Mouse (Mus musculus) heart, postnatal 0 days (tissue): Measurements from ENCODE around the gene Hivep2. TPM values are rescaled to one million over a fixed set of nuclear protein-coding genes. Genes with fewer than 3 reads are reported as not detected.

Experiments
- ATAC-seq: fragments of 200-750 bp; cut with Nextera tagmentation; 2 replicates; pipeline ENCODE4 v1.8.0; 2017; ENCODE audit warnings: low read depth, moderate number of reproducible peaks, moderate library complexity; ENCODE audit not compliant: insufficient read depth
- DNase-seq: peaks from one replicate; pipeline ENCODE4 v3.0.0-alpha.2; 2016; ENCODE audit warnings: low spot score
- H3K27ac ChIP-seq: fragments of 300-500 bp; sonication (generic); 2 replicates; pipeline ENCODE4 v1.5.1; 2014; ENCODE audit warnings: low read depth, mild to moderate bottlenecking
- H3K27me3 ChIP-seq: fragments of 300-500 bp; sonication (generic); 2 replicates; pipeline ENCODE4 v1.6.1; 2014; ENCODE audit warnings: low read length, mixed read lengths; ENCODE audit not compliant: control insufficient read depth, insufficient read depth
- H3K36me3 ChIP-seq: fragments of 300-500 bp; sonication (generic); replicated peaks from 2 replicates; pipeline ENCODE4 v1.6.1; 2014; ENCODE audit warnings: low read length, mixed read lengths; ENCODE audit not compliant: control insufficient read depth, insufficient read depth
- H3K4me1 ChIP-seq: fragments of 300-500 bp; sonication (generic); 2 replicates; pipeline ENCODE4 v1.6.1; 2014; ENCODE audit warnings: antibody characterized with exemption; ENCODE audit not compliant: control insufficient read depth, insufficient read depth
- H3K4me2 ChIP-seq: fragments of 300-500 bp; sonication (generic); 2 replicates; pipeline ENCODE4 v1.6.1; 2014; ENCODE audit warnings: low read depth, mild to moderate bottlenecking, low read length, moderate library complexity
- H3K4me3 ChIP-seq: fragments of 300-500 bp; sonication (generic); 2 replicates; pipeline ENCODE4 v1.5.1; 2014; ENCODE audit warnings: low read depth, low read length
- H3K9ac ChIP-seq: fragments of 300-500 bp; sonication (generic); replicated peaks from 2 replicates; pipeline ENCODE4 v1.6.1; 2014; ENCODE audit warnings: low read depth, low read length, mixed read lengths
- H3K9me3 ChIP-seq: fragments of 300-500 bp; sonication (generic); replicated peaks from 2 replicates; pipeline ENCODE4 v1.6.1; 2016; ENCODE audit warnings: low read length; ENCODE audit not compliant: control insufficient read depth
- CTCF ChIP-seq: IDR thresholded peaks from 2 replicates; pipeline ENCODE4 v1.5.1; 2016; ENCODE audit warnings: antibody characterized with exemption, control low read depth, low read depth
- EP300 ChIP-seq: IDR thresholded peaks from 2 replicates; pipeline ENCODE4 v1.6.1; 2016; ENCODE audit warnings: antibody characterized with exemption, low read depth
- WGBS: fragments of 180-500 bp; shearing (Covaris S2); extraction: QIAGEN DNeasy Blood & Tissue Kit; methylation state at CpG from one replicate; pipeline ENCODE4 v1.1.7; 2014; 5-methylcytosine and 5-hydroxymethylcytosine counted together
- polyA plus RNA-seq: library from polyadenylated mRNA; unstranded; fragments of >200 nt; fragmentation: Nextera tagmentation; extraction: Ambion mirVana; gene quantifications from 2 replicates; pipeline ENCODE4 v1.2.1, GENCODE M21; 2015
- total RNA-seq: library from RNA; depleted of rRNA; stranded (reverse); fragments of >200 nt; gene quantifications from 2 replicates; pipeline ENCODE4 v1.2.3, GENCODE M21; 2014; ENCODE audit warnings: low replicate concordance

Hivep2 gene
- total and polyA plus RNA-seq, 2 experiments from 2014 or later = 3.7 to 11.6 TPM

DNA sequence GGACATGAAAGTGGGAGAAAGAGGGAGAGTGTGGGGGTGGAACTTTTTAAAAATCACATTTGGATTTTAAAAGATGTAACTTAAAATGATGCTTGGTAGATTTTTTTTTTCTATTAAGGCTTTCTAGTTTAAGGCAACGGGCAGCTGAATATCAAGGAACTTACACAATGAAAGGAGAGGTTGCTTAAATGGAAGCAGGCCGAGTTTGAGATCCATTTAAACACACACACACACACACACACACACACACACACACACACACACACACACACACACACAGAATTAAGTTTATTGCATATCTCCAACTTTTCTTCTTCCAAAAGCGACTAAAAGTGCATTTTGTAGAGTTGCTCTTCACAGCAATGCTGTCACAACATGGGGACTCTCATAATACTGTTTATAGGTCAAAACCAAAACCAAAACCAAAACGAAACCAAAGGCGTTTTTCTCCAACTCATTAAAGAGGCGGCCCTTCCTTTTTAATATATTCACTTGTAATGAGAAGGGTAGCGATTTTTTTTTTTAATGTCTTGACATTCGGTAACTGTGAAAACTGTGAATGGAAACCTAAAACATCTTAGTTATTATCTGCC, 1.9 kb upstream of the Hivep2 start:
- DNase-seq (no peak), ATAC-seq (no peak)
- Histone ChIP-seq H3K9me3 (no peaks in the 10 kb centered on the region), H3K4me2 (peak overlapping the region; percentile 99), H3K36me3 (no peaks in the 10 kb centered on the region), H3K4me3 (peak overlapping the region; percentile 91), H3K27me3 (no peaks in the 10 kb centered on the region), H3K4me1 (0 out of 2 replicates have a peak, but pooled peaks cover 4% of the 10 kb centered on the region), H3K27ac (peak overlapping the region; percentile 100), H3K9ac (peak overlapping the region; percentile 95)
- WGBS = 17% methylated on average over 8 of the region's 8 CpGs
- TF ChIP-seq EP300 = no peak
- no peak for TF ChIP-seq CTCF

DNA sequence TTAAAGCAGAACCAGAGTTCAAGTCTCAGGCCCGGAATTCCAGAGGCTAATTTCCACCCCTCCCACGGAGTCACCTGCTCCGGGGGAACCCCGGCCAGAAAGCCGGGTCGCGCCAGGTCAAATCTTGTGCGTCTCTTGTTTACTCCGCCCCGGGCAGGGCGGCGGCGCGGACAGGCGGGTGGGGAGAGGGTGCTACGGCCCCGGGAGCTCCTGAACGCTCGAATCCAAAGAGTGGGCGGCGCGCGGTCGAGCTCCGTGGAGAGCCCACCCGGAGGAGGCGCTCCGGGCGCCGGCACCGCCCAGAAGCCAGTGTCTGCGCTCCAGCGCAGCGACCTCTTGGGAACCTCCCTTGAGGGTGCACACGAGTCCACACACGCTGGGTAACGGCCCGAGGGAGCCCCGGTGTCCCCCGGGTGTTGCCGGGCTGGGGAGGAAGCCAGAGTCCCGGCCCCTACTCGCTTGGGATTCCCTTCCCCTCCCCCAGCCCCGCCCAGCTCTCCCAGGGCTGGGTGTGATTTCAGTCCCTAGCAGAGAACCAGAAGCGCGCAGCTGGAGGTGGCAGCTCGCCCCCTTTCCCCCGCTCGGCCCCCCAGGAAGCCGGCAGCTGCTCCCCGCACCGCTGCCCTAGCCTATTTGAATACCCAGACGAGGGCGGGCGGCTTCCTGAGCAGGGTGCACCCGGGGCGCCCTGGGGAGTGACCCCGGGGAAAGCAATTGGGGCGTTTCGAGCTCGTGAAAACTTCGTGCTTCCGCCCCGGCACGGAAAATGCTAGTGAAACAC, 1.2 kb upstream of the Hivep2 start:
- ATAC-seq (peak; percentile 53), DNase-seq (peak; percentile 85)
- peak overlapping the region; percentile 95 for H3K9ac ChIP-seq
- TF ChIP-seq EP300 = peak; percentile 83
- TF ChIP-seq CTCF = no peak
- no peaks in the 10 kb centered on the region for H3K27me3 ChIP-seq
- H3K4me3 ChIP-seq = peak overlapping the region; percentile 91
- no peaks in the 10 kb centered on the region for H3K9me3 ChIP-seq
- under 1% methylated on average over 55 of the region's 65 CpGs for WGBS
- 0 out of 2 replicates have a peak, but pooled peaks cover 4% of the 10 kb centered on the region for H3K4me1 ChIP-seq
- peak overlapping the region; percentile 100 for H3K27ac ChIP-seq
- H3K36me3 ChIP-seq = no peaks in the 10 kb centered on the region
- peak overlapping the region; percentile 99 for H3K4me2 ChIP-seq

DNA sequence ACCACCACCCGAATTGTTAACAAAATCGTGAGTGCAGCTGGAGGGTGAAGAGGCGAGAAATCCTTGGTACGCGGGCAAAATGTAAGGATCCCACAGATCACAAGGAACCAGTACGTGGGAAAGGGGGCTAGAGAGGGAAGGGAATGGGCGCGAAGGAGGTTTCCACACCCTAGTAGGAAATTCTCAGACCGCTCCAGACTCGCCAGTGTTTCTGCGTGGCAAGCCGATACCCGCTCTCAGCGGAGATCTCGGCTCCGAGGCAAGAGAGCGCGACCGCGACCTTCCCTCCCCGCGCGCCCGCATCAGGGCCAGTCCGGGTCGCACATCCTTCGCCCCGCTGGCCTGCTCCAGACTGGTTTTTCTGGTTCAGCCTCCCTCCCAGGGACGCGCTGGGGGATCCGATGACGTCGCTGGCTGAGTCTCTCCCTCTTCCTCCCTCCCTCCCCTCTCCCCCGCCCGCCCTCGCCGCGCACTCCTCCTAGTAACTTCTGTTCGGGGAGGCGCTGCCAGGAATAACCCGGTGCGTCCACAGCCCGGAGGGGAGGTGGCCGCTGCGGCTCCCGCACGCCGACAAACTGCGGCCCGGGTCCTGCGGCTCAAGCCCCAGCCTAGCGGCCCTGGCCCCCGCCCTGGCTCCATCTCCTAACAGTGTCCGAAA, 430 bp upstream of the Hivep2 start:
- Histone ChIP-seq H3K4me2 (peak overlapping the region; percentile 99), H3K4me3 (peak overlapping the region; percentile 91), H3K27me3 (no peaks in the 10 kb centered on the region), H3K9ac (peak overlapping the region; percentile 95), H3K27ac (peak overlapping the region; percentile 100), H3K9me3 (no peaks in the 10 kb centered on the region), H3K4me1 (0 out of 2 replicates have a peak, but pooled peaks cover 4% of the 10 kb centered on the region), H3K36me3 (no peaks in the 10 kb centered on the region)
- DNase-seq = peak; percentile 91
- WGBS = under 1% methylated on average over 45 of the region's 54 CpGs
- peak; percentile 60 for ATAC-seq
- TF ChIP-seq EP300 = 0 out of 2 replicates have a peak, but pooled peaks have one; percentile 3
- TF ChIP-seq CTCF = no peak

DNA sequence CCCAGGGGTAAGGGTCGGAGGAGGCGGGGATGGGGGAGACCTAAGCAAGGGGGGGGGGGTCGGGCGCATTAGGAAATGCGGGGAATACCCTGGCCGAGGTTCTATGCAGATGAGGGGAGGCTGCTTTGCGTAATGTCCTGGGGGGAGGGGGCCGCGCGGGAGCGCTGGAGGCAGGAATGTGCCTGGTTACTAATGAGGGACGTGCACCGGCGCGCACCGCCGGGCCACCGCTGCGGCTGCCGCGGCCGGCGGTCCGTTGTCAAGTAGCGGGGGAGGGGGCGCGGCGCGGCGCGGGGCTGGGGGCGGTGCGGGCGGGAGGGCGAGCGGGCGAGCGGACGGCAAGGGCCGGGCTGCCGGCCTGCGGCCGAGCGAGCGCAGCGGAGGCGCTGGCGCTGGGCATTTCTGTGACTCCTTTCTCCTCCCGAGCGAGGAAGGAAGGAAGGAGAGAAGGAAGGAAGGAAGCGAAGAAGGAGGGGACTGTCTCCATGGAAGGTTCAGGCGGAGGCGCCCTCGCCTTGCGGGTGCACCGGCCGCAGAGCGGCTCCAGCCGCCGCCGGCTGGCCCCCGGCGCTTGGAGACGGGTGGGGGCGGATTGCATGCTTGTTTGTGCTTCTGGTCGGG, 1.1 kb downstream of the Hivep2 start:
- Histone ChIP-seq H3K27me3 (no peaks in the 10 kb centered on the region), H3K9me3 (no peaks in the 10 kb centered on the region), H3K27ac (peak overlapping the region; percentile 100), H3K4me3 (peak overlapping the region; percentile 91), H3K4me1 (0 out of 2 replicates have a peak, but pooled peaks cover 4% of the 10 kb centered on the region), H3K36me3 (no peaks in the 10 kb centered on the region), H3K4me2 (peak overlapping the region; percentile 99), H3K9ac (peak overlapping the region; percentile 95)
- no peak for TF ChIP-seq CTCF
- no peak for TF ChIP-seq EP300
- 1% methylated on average over 54 of the region's 66 CpGs for WGBS
- DNase-seq = peak; percentile 86
- ATAC-seq = peak; percentile 49
